Mouse (Mus musculus): ENCODE results near the gene Gpr37l1. TPM values are rescaled to one million over a fixed set of nuclear protein-coding genes. Genes with fewer than 3 reads are reported as not detected.
A peak's percentile ranks its signal among the peaks of the same experiment; 100 is the strongest.
"Not testable (repeated sequence)": the region's sequence is repeated elsewhere in the genome, so short reads cannot be mapped to it uniquely, and the experiment has no call there.

Gpr37l1 gene
- polyA plus RNA-seq, 1 experiment from 2014 or later: not detected

DNA sequence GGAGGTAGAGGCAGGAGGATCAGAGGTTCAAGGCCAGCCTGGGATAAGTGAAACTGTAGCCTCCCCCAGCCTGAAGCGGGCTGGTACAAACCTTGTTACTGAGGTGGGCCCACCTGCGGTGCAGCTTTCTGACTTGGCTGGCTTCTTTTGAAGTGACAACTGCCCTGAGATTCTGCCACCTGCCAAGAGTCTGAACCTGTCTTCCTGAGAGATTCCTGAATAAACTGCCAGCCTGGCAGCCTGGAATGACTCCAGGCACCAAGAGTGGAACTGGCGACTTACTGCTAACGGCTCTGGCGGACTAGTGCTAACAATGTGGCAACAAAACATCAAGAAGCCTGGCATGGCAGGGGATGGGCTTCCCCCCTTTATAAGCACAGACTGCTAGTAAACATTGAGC is 26.9 kb upstream of the Gpr37l1 start:
- peaks cover 16% of the 10 kb centered on the region for H3K4me1 ChIP-seq
- not testable (repeated sequence) for H3K36me3 ChIP-seq; H3K9me3 ChIP-seq (replicated peaks); H3K4me3 ChIP-seq; H3K27ac ChIP-seq (replicated peaks); H3K27me3 ChIP-seq (ENCODE audit: low read depth, poor library complexity, severe bottlenecking); DNase-seq (ENCODE audit: low spot score)
- WGBS: 82% methylated on average over 5 of the region's 5 CpGs

DNA sequence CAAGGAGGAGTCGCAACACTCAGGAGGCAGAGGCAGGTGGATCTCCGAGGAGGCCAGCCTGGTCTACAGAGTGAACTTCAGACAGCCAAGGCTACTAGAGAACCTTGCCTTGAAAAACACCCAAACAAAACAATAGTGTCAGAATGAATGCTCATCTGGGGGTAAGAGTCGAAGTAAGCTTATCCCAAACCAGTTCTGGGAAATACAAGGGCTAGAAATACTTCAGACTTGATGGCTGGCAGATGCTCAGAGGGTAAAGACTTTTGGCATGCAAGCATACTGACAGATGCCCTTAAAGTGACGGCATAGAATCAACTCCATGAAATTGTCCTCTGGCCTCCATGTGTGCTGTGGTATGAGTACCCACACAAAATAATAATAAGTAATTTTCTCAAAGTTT is 21.7 kb upstream of the Gpr37l1 start:
- Histone ChIP-seq H3K36me3 (no peaks in the 10 kb centered on the region), H3K27ac (replicated peaks) (no peak overlapping the region), H3K4me3 (no peak overlapping the region), H3K27me3 (ENCODE audit: low read depth, poor library complexity, severe bottlenecking) (peaks cover 7% of the 10 kb centered on the region), H3K4me1 (peaks cover 7% of the 10 kb centered on the region), H3K9me3 (replicated peaks) (no peaks in the 10 kb centered on the region)
- DNase-seq (ENCODE audit: low spot score): no peak
- WGBS: 92% methylated on average over 4 of the region's 4 CpGs

GRCm38 (mm10) chr1:135188197-135188596 is 20.7 kb upstream of the Gpr37l1 start:
- H3K9me3 ChIP-seq (replicated peaks): no peaks in the 10 kb centered on the region
- no peaks in the 10 kb centered on the region for H3K36me3 ChIP-seq
- H3K4me1 ChIP-seq: peaks cover 8% of the 10 kb centered on the region
- H3K4me3 ChIP-seq: no peak overlapping the region
- H3K27ac ChIP-seq (replicated peaks): no peak overlapping the region
- H3K27me3 ChIP-seq (ENCODE audit: low read depth, poor library complexity, severe bottlenecking): peaks cover 7% of the 10 kb centered on the region
- no peak for DNase-seq (ENCODE audit: low spot score)
- 16% methylated on average over 3 of the region's 3 CpGs for WGBS

DNA sequence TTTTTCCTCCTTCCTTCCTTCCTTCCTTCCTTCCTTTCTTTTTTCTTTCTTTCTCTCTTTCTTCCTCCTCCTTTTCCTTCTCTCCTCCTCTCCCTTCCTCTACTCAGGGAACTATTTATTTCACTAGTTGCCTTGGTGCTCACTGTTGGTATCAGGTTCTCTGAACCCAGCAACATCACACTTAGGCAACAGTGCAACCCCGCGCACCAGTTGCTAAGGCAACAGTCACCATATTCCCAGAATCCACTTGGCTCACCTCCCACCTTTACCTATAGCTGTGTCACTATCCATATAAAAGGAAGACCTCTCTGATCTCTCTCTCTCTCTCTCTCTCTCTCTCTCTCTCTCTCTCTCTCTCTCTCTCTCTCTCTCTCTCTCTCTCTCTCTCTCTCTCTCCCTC is 19.5 kb upstream of the Gpr37l1 start:
- peaks cover 12% of the 10 kb centered on the region for H3K4me1 ChIP-seq
- not testable (repeated sequence) for H3K9me3 ChIP-seq (replicated peaks); DNase-seq (ENCODE audit: low spot score); H3K27ac ChIP-seq (replicated peaks); H3K27me3 ChIP-seq (ENCODE audit: low read depth, poor library complexity, severe bottlenecking); H3K4me3 ChIP-seq; H3K36me3 ChIP-seq
- 31% methylated on average over 2 of the region's 2 CpGs for WGBS

DNA sequence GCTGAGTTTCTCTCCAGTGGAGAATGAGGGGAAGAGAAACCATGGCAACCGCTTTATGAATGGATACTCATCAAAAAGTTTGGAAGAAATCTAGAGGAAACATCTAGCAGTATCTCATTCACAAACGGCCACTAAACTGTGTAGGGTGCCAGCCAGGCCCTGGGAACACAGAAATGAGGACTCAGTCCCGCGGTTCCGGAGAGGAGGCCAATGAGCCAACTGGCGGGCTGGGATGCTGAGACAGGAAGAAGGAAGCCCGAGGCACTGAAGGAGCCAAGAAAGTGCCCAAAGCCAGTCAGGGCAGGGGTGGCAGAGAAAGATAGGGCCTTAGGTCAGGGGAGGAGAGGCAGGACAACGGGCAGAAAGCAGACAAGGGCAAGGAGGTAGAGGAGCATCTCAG is 18.9 kb upstream of the Gpr37l1 start:
- H3K4me1 ChIP-seq: peaks cover 12% of the 10 kb centered on the region
- no peak overlapping the region for H3K27ac ChIP-seq (replicated peaks)
- no peak for DNase-seq (ENCODE audit: low spot score)
- H3K9me3 ChIP-seq (replicated peaks): no peaks in the 10 kb centered on the region
- H3K4me3 ChIP-seq: no peak overlapping the region
- H3K36me3 ChIP-seq: no peaks in the 10 kb centered on the region
- WGBS: 31% methylated on average over 8 of the region's 8 CpGs
- peaks cover 7% of the 10 kb centered on the region for H3K27me3 ChIP-seq (ENCODE audit: low read depth, poor library complexity, severe bottlenecking)

DNA sequence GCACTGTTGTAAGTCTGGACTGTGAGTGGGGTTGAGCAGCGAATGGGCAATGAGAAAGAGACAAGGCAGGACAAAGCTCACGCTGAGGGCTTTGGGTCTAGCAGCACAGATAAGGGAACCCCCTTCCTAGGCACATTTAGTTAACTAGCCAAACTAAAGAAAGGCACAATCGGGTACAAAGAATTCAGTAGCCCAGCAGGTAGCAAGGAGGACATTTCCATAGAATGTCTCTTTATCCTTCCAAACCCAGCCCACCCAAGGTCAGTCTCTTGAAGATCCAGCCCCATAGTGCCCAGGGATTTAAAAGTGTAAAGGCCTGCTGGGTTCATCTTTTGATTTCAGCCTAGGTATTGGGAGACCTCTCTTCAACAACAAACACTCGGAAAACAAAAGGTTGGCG is 18.5 kb upstream of the Gpr37l1 start:
- Histone ChIP-seq H3K4me3 (no peak overlapping the region), H3K36me3 (no peaks in the 10 kb centered on the region), H3K27ac (replicated peaks) (no peak overlapping the region), H3K27me3 (ENCODE audit: low read depth, poor library complexity, severe bottlenecking) (peaks cover 7% of the 10 kb centered on the region), H3K4me1 (peaks cover 12% of the 10 kb centered on the region), H3K9me3 (replicated peaks) (no peaks in the 10 kb centered on the region)
- WGBS: 21% methylated on average over 5 of the region's 5 CpGs
- no peak for DNase-seq (ENCODE audit: low spot score)

DNA sequence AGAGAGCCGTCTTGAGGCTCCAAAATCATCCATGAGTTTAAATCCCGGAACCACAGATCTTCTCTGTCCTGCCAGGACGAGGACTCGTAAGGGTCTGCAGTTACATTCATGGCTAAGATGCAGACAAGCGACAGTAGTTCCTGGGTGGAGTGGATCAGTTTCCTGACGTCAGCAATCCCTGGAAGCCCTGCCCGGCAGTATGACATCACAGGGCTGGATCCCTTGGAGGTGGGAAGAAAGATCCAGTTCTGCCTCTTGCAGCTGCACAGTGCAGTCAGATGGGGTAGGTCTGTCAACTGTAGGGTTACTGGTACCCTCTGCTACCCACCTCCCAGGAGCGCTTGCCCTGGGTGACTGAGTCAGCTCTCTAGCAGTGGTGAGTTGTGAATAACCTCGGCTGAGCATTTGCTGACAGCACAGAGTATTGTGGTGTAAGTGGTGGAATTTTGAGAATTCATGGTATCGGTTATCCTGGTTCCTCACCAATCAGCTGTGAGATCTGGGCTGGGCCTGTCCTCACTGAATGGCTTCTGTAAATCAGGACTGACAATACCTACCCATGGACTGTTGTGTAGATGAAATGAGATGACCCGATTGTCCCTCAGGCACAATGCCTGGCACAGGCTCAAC is 16.6 kb upstream of the Gpr37l1 start:
- H3K4me1 ChIP-seq: peaks cover 12% of the 10 kb centered on the region
- WGBS: 81% methylated on average over 11 of the region's 11 CpGs
- no peak for DNase-seq (ENCODE audit: low spot score)
- H3K27me3 ChIP-seq (ENCODE audit: low read depth, poor library complexity, severe bottlenecking): peaks cover 7% of the 10 kb centered on the region
- no peaks in the 10 kb centered on the region for H3K9me3 ChIP-seq (replicated peaks)
- no peaks in the 10 kb centered on the region for H3K36me3 ChIP-seq
- H3K4me3 ChIP-seq: no peak overlapping the region
- no peak overlapping the region for H3K27ac ChIP-seq (replicated peaks)

- Histone ChIP-seq H3K36me3 (no peaks in the 10 kb centered on the region), H3K9me3 (replicated peaks) (no peaks in the 10 kb centered on the region), H3K27me3 (ENCODE audit: low read depth, poor library complexity, severe bottlenecking) (peaks cover 7% of the 10 kb centered on the region), H3K4me3 (no peak overlapping the region), H3K27ac (replicated peaks) (peak overlapping the region; percentile 38; the same call in 1 of the 2 replicates), H3K4me1 (peaks cover 12% of the 10 kb centered on the region)
- no peak for DNase-seq (ENCODE audit: low spot score)
- WGBS: 82% methylated on average over 4 of the region's 4 CpGs
Observed at GRCm38 (mm10) chr1:135183448-135183847, 16.0 kb upstream of the Gpr37l1 start.

DNA sequence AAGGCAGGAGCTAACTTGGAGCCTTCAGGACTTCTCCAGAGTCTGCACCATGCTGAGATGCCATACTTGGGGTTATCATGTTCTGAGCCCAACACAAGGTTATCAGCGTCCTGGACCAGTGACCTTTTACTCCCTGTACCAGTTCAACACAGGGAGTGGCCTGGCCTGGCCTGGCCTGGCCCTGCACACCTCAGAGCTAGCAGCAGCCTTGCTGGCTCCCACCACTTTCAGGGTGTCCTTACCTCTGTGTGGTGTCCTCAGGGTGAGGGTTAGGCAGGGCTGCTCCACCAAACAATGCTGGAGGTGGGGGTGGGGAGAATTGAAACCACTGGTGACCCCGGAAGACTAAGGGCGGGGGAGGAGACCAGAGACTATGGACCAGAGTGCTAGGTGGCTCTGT is 15.5 kb upstream of the Gpr37l1 start:
- WGBS: 66% methylated on average over 3 of the region's 3 CpGs
- Histone ChIP-seq H3K9me3 (replicated peaks) (no peaks in the 10 kb centered on the region), H3K27me3 (ENCODE audit: low read depth, poor library complexity, severe bottlenecking) (peaks cover 7% of the 10 kb centered on the region), H3K36me3 (no peaks in the 10 kb centered on the region), H3K27ac (replicated peaks) (no peak overlapping the region; the same call in 1 of the 2 replicates), H3K4me1 (peaks cover 12% of the 10 kb centered on the region), H3K4me3 (no peak overlapping the region)
- DNase-seq (ENCODE audit: low spot score): no peak

DNA sequence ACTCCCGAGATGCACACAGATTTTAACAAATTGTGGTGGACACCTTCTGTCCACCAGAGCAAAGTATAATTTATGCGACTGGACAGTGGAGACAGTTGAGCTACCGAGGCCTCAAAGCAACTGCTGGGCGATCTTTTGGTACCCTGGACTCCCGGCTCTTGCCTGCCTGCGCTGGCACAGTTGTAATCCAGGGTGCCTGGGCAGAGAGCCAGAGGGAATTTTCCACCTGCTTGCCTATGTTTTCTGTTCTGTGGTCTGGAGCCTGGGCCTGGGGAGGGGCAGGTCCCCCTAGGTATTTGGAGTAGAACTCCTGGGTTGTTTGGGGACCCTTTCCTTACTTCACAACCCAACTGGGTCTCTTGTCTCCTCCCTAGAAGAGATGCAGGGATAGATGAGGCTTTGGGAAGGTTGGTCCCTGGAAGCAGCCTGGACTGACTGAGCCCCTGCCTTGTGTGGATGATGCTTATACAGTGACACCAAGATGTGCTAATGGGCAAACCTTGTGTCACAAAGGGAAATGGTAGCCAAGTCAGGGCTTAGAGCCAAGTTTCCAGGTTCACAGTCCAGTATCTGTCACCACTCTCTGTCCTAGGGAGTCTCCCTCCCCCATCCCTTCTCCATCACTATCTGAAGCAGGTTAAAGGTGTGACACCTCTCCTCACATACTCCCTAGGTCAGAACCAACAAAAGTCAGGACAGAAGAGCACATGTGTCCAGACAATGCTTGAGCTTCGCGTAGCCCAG is 14.6 kb upstream of the Gpr37l1 start:
- 93% methylated on average over 8 of the region's 8 CpGs for WGBS
- Histone ChIP-seq H3K27me3 (ENCODE audit: low read depth, poor library complexity, severe bottlenecking) (peaks cover 7% of the 10 kb centered on the region), H3K27ac (replicated peaks) (no peak overlapping the region), H3K4me1 (peaks cover 12% of the 10 kb centered on the region), H3K36me3 (no peaks in the 10 kb centered on the region), H3K9me3 (replicated peaks) (no peaks in the 10 kb centered on the region), H3K4me3 (no peak overlapping the region)
- DNase-seq (ENCODE audit: low spot score): no peak

DNA sequence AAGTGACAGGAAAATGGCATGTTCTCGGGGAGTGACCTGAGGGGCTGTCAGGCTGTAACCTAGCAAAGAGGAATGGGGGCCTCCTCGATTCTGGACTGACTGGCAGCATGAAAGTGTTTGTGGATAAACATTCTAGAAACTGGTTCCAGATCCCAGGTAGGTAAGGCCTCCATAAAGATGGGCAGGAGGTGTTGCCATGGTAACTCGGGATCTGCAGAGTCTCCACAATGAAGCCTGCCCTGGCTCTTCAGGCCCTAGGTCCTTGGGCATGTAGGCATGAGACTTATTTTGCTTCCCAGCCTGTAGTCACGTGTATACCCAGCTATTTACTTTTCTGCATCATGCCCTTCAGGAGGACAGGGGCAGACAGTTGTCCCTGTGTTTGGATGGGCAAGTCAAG is 13.8 kb upstream of the Gpr37l1 start:
- Histone ChIP-seq H3K36me3 (no peaks in the 10 kb centered on the region), H3K27me3 (ENCODE audit: low read depth, poor library complexity, severe bottlenecking) (peaks cover under 1% of the 10 kb centered on the region), H3K9me3 (replicated peaks) (no peaks in the 10 kb centered on the region), H3K4me1 (peaks cover 6% of the 10 kb centered on the region), H3K4me3 (no peak overlapping the region), H3K27ac (replicated peaks) (no peak overlapping the region)
- 84% methylated on average over 4 of the region's 4 CpGs for WGBS
- DNase-seq (ENCODE audit: low spot score): no peak

GRCm38 (mm10) chr1:135180830-135181229 is 13.3 kb upstream of the Gpr37l1 start:
- no peaks in the 10 kb centered on the region for H3K9me3 ChIP-seq (replicated peaks)
- no peaks in the 10 kb centered on the region; the same call in 1 of the 2 replicates for H3K27me3 ChIP-seq (ENCODE audit: low read depth, poor library complexity, severe bottlenecking)
- H3K36me3 ChIP-seq: no peaks in the 10 kb centered on the region
- no peak overlapping the region for H3K27ac ChIP-seq (replicated peaks)
- H3K4me3 ChIP-seq: no peak overlapping the region
- DNase-seq (ENCODE audit: low spot score): no peak
- H3K4me1 ChIP-seq: peaks cover 4% of the 10 kb centered on the region; the same call in 1 of the 2 replicates
- 85% methylated on average over 10 of the region's 10 CpGs for WGBS

DNA sequence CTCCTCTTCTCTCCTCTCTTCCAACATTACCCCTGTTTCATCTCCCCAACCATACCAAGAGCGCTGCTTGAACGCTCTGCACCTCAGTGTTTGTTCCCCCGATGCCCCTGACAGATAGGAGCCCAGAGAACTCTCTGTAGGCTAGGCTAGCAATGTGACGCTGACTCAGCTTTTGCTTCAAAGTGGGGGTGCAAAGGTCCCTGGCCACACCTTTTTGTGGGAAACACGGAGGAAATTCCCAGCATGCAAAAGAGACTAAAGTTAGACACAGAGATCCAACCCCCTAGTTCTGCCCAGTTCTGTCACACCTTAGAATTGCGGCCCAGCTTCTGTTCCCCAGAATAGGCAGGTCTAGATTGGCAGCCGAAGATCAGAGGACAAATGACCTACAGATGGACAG is 11.4 kb upstream of the Gpr37l1 start:
- Histone ChIP-seq H3K4me3 (no peak overlapping the region), H3K27ac (replicated peaks) (no peak overlapping the region), H3K27me3 (ENCODE audit: low read depth, poor library complexity, severe bottlenecking) (no peaks in the 10 kb centered on the region), H3K36me3 (no peaks in the 10 kb centered on the region), H3K9me3 (replicated peaks) (no peaks in the 10 kb centered on the region), H3K4me1 (peaks cover 4% of the 10 kb centered on the region; the same call in 1 of the 2 replicates)
- DNase-seq (ENCODE audit: low spot score): no peak
- WGBS: 89% methylated on average over 7 of the region's 7 CpGs

All from midbrain, embryonic 10.5 days (tissue).